Mouse (Mus musculus): ENCODE data around the gene Ube2s.

DNA sequence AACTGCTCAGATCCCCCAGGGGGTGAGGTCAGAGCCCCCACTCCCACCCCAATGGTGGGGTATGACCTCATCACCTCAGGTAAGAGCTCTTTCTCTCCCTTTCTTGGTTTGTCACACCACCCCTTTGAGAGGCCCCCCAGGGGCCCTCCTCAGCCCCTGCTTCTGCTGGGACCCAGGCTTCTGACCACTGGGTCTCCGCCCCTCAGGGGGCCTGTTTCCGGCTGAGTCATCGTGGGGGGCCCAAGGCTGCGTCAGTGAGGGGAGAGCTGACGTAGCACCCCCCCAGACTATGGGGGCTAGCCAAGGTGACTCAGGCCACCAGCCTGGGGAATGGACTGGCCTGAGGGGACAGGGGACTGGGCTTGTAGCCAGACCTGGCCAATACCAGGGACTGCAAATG is 32.5 kb downstream of the Ube2s start:
- TF ChIP-seq CTCF (IDR thresholded peaks at IDR 0.05; ENCODE audit: insufficient read depth, low read length), result no peak
- TF ChIP-seq POLR2A (IDR thresholded peaks at IDR 0.05; ENCODE audit: borderline replicate concordance, extremely low read depth, low read depth, low read length), result no peak
